Mouse (Mus musculus) left cerebral cortex, postnatal 25 days (tissue): ENCODE results near the gene Atp4a. TPM values are rescaled to one million over a fixed set of nuclear protein-coding genes. Genes with fewer than 3 reads are reported as not detected.

Source experiments
- total RNA-seq, 2 experiments: library from RNA; stranded (reverse); gene quantifications; 2 replicates each; pipeline ENCODE4 v1.2.3; 2021

The Atp4a gene
- total RNA-seq, 2 experiments from 2014 or later = 0.60 to 1.2 TPM

Other genes starting within 250 kb of the Atp4a start
- gene Prodh2, start 218.6 kb upstream of the Atp4a start, total RNA-seq = not detected
- gene Arhgap33, start 177.1 kb upstream of the Atp4a start, total RNA-seq = 100 to 1,000 TPM; 190 to 213 TPM
- 1 to 10 TPM; 5.1 to 6.4 TPM for gene Hspb6, start 160.0 kb upstream of the Atp4a start, total RNA-seq
- 1 to 10 TPM; 5.2 to 5.5 TPM for gene Proser3, start 159.9 kb upstream of the Atp4a start, total RNA-seq
- 10 to 100 TPM; 45.5 to 47.8 TPM for gene Lin37, start 152.4 kb upstream of the Atp4a start, total RNA-seq
- 10 to 100 TPM; 57.2 to 69.2 TPM for gene U2af1l4, start 148.9 kb upstream of the Atp4a start, total RNA-seq
- 1 to 10 TPM; 5.7 TPM for gene Gm49396, start 148.9 kb upstream of the Atp4a start, total RNA-seq
- gene Psenen, start 148.6 kb upstream of the Atp4a start, total RNA-seq = 10 to 100 TPM; 82.7 to 90.1 TPM
- 1 to 10 TPM; 2.8 to 3.5 TPM for gene Igflr1, start 146.8 kb upstream of the Atp4a start, total RNA-seq
- gene Kmt2b, start 123.5 kb upstream of the Atp4a start, total RNA-seq = 10 to 100 TPM; 46.4 to 50.4 TPM
- not detected for gene Zbtb32, start 113.3 kb upstream of the Atp4a start, total RNA-seq
- under 1 TPM; 0.23 to 0.50 TPM for gene Upk1a, start 99.4 kb upstream of the Atp4a start, total RNA-seq
- 100 to 1,000 TPM; 721 to 744 TPM for gene Cox6b1, start 86.1 kb upstream of the Atp4a start, total RNA-seq
- not detected for gene Etv2, start 76.4 kb upstream of the Atp4a start, total RNA-seq
- gene Rbm42, start 61.9 kb upstream of the Atp4a start, total RNA-seq = 10 to 100 TPM; 66.8 to 70.8 TPM
- 1 to 10 TPM; 3.5 to 6.4 TPM for gene Haus5, start 47.2 kb upstream of the Atp4a start, total RNA-seq
- not detected for gene Pmis2, start 40.6 kb upstream of the Atp4a start, total RNA-seq
- gene 2200002J24Rik, start 13.3 kb upstream of the Atp4a start, total RNA-seq = not detected
- 100 to 1,000 TPM; 119 to 130 TPM for gene Tmem147, start 17.3 kb downstream of the Atp4a start, total RNA-seq
- gene Gapdhs, start 31.5 kb downstream of the Atp4a start, total RNA-seq = not detected
- 1 to 10 TPM; 5.7 to 7.0 TPM for gene Sbsn, start 39.3 kb downstream of the Atp4a start, total RNA-seq
- gene Dmkn, start 51.5 kb downstream of the Atp4a start, total RNA-seq = 1 to 10 TPM; 4.0 to 5.0 TPM
- gene Krtdap, start 75.7 kb downstream of the Atp4a start, total RNA-seq = not detected
- not detected for gene Ffar2, start 111.6 kb downstream of the Atp4a start, total RNA-seq
- gene Ffar3, start 144.0 kb downstream of the Atp4a start, total RNA-seq = not detected
- not detected for gene Ffar1, start 149.4 kb downstream of the Atp4a start, total RNA-seq
- gene Cd22, start 168.1 kb downstream of the Atp4a start, total RNA-seq = not detected
- 100 to 1,000 TPM; 152 to 176 TPM for gene Mag, start 202.7 kb downstream of the Atp4a start, total RNA-seq
- not detected for gene Hamp2, start 212.5 kb downstream of the Atp4a start, total RNA-seq
- gene Hamp, start 231.8 kb downstream of the Atp4a start, total RNA-seq = not detected
- gene Usf2, start 244.6 kb downstream of the Atp4a start, total RNA-seq = 100 to 1,000 TPM; 139 to 144 TPM